Mouse (Mus musculus): ENCODE results near the gene Jun. TPM values are rescaled to one million over a fixed set of nuclear protein-coding genes. Genes with fewer than 3 reads are reported as not detected.

The Jun gene
- polyA plus RNA-seq, 1 experiment, result 71.4 TPM

DNA sequence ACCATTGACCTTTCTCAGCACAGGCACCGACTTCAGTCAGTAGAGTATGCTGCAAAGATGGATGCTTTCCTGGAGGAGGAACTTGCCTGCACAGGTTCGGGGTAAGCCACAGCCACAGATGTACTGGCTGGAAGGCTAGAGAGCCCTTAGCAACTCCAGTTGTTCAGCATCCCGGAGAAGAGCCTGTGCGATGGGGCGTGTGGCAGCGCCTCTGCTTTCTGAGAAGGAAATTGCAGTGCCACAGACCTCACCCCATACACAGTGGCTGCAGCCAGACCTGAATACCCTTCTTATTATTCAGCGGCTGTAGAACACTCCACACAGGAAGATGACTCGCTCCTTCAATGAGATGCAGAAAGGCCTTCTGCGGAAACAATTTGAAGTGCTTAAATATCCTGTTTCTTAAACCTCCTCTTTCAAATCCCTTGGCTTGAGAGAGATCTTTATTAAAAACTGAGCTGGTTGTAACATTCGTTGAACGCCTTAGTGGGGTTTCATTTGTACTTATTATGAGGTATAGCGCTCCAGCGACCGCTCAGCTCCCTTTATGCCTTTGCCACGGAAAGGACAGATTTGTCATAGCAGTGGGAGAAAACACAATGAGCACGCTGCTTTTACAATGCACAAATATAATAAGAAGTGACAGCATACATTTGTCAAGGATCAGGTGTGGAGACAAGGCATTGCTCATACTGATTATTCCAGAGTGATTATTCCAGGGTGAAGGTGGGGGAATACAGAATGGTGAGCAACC, 26.0 kb downstream of the Jun start:
- no peaks in the 10 kb centered on the region for H3K79me2 ChIP-seq (ENCODE audit: control insufficient read depth, insufficient read depth)
- H3K27me3 ChIP-seq (ENCODE audit: control insufficient read depth, insufficient read depth, insufficient read length), result no peaks in the 10 kb centered on the region
- H3K79me3 ChIP-seq (ENCODE audit: low read depth), result no peaks in the 10 kb centered on the region
- no peak overlapping the region for H3K4me3 ChIP-seq (ENCODE audit: insufficient read depth, poor library complexity, severe bottlenecking)
- no peaks in the 10 kb centered on the region for H3K36me3 ChIP-seq (ENCODE audit: control insufficient read depth, insufficient read depth)
- TF ChIP-seq FOSL1 (IDR thresholded peaks at IDR 0.05; ENCODE audit: insufficient read depth, low read length, poor library complexity, severe bottlenecking) (no peak), MAX (IDR thresholded peaks at IDR 0.05) (no peak), CTCF (IDR thresholded peaks at IDR 0.05; ENCODE audit: control insufficient read depth, insufficient read depth, insufficient read length) (no peak), CEBPB (IDR thresholded peaks at IDR 0.05; ENCODE audit: low read depth) (no peak), USF1 (IDR thresholded peaks at IDR 0.05; ENCODE audit: low read depth) (no peak), MYOD1 (IDR thresholded peaks at IDR 0.05; ENCODE audit: control insufficient read depth, insufficient read length, low read depth) (no peak), MYOG (IDR thresholded peaks at IDR 0.05; ENCODE audit: control insufficient read depth, extremely low read depth, insufficient read length) (no peak)
- H3ac ChIP-seq (ENCODE audit: control insufficient read depth, insufficient read length, low read depth), result no peak overlapping the region

DNA sequence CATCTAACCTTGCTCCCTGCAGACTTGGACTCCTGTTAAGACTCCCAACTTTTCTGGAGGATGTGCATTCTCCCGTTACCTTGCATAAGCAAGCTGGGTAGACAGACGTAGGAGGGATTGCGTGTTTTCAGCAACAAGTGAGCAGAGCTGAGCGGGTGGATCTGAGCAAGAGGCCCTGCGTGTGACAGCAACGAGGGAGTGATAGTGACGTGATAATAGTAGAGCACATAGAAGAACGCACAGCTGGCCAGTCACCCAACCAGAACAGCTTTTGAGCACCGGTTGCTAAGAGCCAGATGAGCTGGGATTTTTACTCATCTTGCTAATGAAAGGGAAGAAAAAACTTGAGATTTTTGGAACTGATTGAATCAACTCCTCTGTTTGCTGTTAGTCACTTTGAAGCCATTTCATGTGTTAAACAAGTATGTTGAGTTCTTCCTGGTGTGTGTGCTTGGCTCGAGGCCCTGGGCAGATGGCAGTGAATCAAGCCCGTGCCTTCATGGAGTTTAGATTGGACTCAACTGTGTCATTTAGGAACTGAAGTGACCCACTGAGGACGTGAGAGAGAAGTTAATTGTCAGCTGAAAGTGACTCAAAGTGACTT, 28.6 kb downstream of the Jun start:
- H3K27me3 ChIP-seq (ENCODE audit: control insufficient read depth, insufficient read depth, insufficient read length), result no peaks in the 10 kb centered on the region
- no peak overlapping the region for H3ac ChIP-seq (ENCODE audit: control insufficient read depth, insufficient read length, low read depth)
- H3K4me3 ChIP-seq (ENCODE audit: insufficient read depth, poor library complexity, severe bottlenecking), result no peak overlapping the region
- H3K79me3 ChIP-seq (ENCODE audit: low read depth), result no peaks in the 10 kb centered on the region
- no peaks in the 10 kb centered on the region for H3K79me2 ChIP-seq (ENCODE audit: control insufficient read depth, insufficient read depth)
- TF ChIP-seq USF1 (IDR thresholded peaks at IDR 0.05; ENCODE audit: low read depth) (no peak), MAX (IDR thresholded peaks at IDR 0.05) (no peak), CEBPB (IDR thresholded peaks at IDR 0.05; ENCODE audit: low read depth) (no peak), MYOG (IDR thresholded peaks at IDR 0.05; ENCODE audit: control insufficient read depth, extremely low read depth, insufficient read length) (no peak), FOSL1 (IDR thresholded peaks at IDR 0.05; ENCODE audit: insufficient read depth, low read length, poor library complexity, severe bottlenecking) (no peak), CTCF (IDR thresholded peaks at IDR 0.05; ENCODE audit: control insufficient read depth, insufficient read depth, insufficient read length) (no peak), MYOD1 (IDR thresholded peaks at IDR 0.05; ENCODE audit: control insufficient read depth, insufficient read length, low read depth) (no peak)
- H3K36me3 ChIP-seq (ENCODE audit: control insufficient read depth, insufficient read depth), result no peaks in the 10 kb centered on the region

DNA sequence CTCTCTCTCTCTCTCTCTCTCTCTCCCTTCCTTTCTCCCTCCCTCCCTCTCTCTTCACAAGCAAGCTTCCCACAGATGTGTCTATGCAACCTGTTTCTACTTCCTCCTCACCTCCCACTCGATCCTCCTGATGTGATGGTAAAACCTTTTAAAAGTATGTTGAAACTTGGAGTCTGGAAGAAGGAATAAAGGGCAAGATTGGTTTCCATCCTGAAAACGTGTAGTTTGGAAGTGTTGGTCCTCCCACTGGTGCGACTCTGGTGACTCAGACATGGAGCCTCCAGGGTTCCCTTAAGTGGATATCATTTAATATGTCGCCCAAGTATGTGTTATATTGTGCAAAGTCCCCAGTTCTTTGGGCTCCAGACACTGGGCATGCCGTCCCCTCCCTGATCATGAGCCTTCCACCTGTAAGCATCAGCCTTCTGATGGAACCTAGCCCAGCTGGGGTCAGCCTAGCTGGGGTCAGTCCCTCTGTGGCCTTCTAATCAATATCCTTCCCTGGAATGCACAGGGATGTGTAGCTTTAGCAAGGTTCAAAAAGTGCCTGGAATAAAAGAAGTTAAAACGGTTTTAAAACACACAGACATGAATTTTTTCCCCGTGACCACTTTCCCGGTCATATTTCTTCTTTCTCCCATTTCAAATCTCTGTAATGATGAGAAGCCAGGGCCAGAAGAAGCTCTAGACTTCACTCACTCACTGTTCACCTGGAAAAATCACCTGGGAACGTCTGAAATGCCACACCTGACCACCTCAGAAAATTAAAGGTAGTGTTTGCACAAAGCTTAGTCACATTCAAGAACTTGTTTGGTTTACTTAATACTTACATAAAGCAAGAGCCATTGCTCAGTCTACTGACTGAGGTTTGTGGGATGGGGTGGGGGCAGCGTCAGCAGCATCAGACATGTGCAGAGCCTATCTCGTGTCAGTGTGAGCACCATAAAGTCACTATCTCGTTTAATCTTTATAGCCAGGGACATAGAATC, 30.1 kb downstream of the Jun start:
- H3K4me3 ChIP-seq (ENCODE audit: insufficient read depth, poor library complexity, severe bottlenecking), result no peak overlapping the region
- no peaks in the 10 kb centered on the region for H3K36me3 ChIP-seq (ENCODE audit: control insufficient read depth, insufficient read depth)
- H3K27me3 ChIP-seq (ENCODE audit: control insufficient read depth, insufficient read depth, insufficient read length), result no peaks in the 10 kb centered on the region
- no peaks in the 10 kb centered on the region for H3K79me3 ChIP-seq (ENCODE audit: low read depth)
- no peak overlapping the region for H3ac ChIP-seq (ENCODE audit: control insufficient read depth, insufficient read length, low read depth)
- H3K79me2 ChIP-seq (ENCODE audit: control insufficient read depth, insufficient read depth), result no peaks in the 10 kb centered on the region
- TF ChIP-seq MAX (IDR thresholded peaks at IDR 0.05) (no peak), MYOD1 (IDR thresholded peaks at IDR 0.05; ENCODE audit: control insufficient read depth, insufficient read length, low read depth) (no peak), CEBPB (IDR thresholded peaks at IDR 0.05; ENCODE audit: low read depth) (no peak), CTCF (IDR thresholded peaks at IDR 0.05; ENCODE audit: control insufficient read depth, insufficient read depth, insufficient read length) (no peak), USF1 (IDR thresholded peaks at IDR 0.05; ENCODE audit: low read depth) (no peak), MYOG (IDR thresholded peaks at IDR 0.05; ENCODE audit: control insufficient read depth, extremely low read depth, insufficient read length) (no peak), FOSL1 (IDR thresholded peaks at IDR 0.05; ENCODE audit: insufficient read depth, low read length, poor library complexity, severe bottlenecking) (no peak)

GRCm38 (mm10) chr4:95020201-95020600, 31.8 kb downstream of the Jun start:
- H3ac ChIP-seq (ENCODE audit: control insufficient read depth, insufficient read length, low read depth), result no peak overlapping the region
- no peaks in the 10 kb centered on the region for H3K36me3 ChIP-seq (ENCODE audit: control insufficient read depth, insufficient read depth)
- H3K79me3 ChIP-seq (ENCODE audit: low read depth), result no peaks in the 10 kb centered on the region
- no peaks in the 10 kb centered on the region for H3K27me3 ChIP-seq (ENCODE audit: control insufficient read depth, insufficient read depth, insufficient read length)
- TF ChIP-seq FOSL1 (IDR thresholded peaks at IDR 0.05; ENCODE audit: insufficient read depth, low read length, poor library complexity, severe bottlenecking) (no peak), CEBPB (IDR thresholded peaks at IDR 0.05; ENCODE audit: low read depth) (no peak), MAX (IDR thresholded peaks at IDR 0.05) (no peak), USF1 (IDR thresholded peaks at IDR 0.05; ENCODE audit: low read depth) (no peak), MYOD1 (IDR thresholded peaks at IDR 0.05; ENCODE audit: control insufficient read depth, insufficient read length, low read depth) (no peak), MYOG (IDR thresholded peaks at IDR 0.05; ENCODE audit: control insufficient read depth, extremely low read depth, insufficient read length) (no peak), CTCF (IDR thresholded peaks at IDR 0.05; ENCODE audit: control insufficient read depth, insufficient read depth, insufficient read length) (no peak)
- H3K79me2 ChIP-seq (ENCODE audit: control insufficient read depth, insufficient read depth), result no peaks in the 10 kb centered on the region
- H3K4me3 ChIP-seq (ENCODE audit: insufficient read depth, poor library complexity, severe bottlenecking), result no peak overlapping the region

DNA sequence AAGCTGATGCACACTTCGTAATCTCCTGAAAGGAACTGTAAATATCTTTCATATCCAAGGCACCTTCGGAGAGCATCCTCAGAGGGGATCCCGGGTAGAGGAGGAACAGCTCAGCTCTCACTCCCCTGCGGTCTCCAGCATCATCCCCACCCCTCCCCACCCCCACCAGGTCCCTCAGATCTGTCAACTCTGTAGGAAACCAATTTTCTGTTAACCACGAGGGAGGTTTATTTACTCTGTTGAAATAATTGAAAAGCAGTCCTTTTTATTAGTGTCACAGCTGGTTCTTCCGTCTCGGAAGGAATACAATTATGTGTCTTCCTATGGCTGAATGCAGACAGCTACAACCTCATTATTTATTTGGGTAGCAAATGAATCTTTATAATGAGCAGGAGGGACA, 33.8 kb downstream of the Jun start:
- no peak overlapping the region for H3K4me3 ChIP-seq (ENCODE audit: insufficient read depth, poor library complexity, severe bottlenecking)
- TF ChIP-seq MYOG (IDR thresholded peaks at IDR 0.05; ENCODE audit: control insufficient read depth, extremely low read depth, insufficient read length), result no peak
- TF ChIP-seq CTCF (IDR thresholded peaks at IDR 0.05; ENCODE audit: control insufficient read depth, insufficient read depth, insufficient read length), result no peak
- TF ChIP-seq USF1 (IDR thresholded peaks at IDR 0.05; ENCODE audit: low read depth), result no peak
- no peak for TF ChIP-seq MYOD1 (IDR thresholded peaks at IDR 0.05; ENCODE audit: control insufficient read depth, insufficient read length, low read depth)
- TF ChIP-seq MAX (IDR thresholded peaks at IDR 0.05), result no peak
- TF ChIP-seq CEBPB (IDR thresholded peaks at IDR 0.05; ENCODE audit: low read depth), result no peak
- no peak for TF ChIP-seq FOSL1 (IDR thresholded peaks at IDR 0.05; ENCODE audit: insufficient read depth, low read length, poor library complexity, severe bottlenecking)
- H3K36me3 ChIP-seq (ENCODE audit: control insufficient read depth, insufficient read depth), result no peaks in the 10 kb centered on the region
- H3K27me3 ChIP-seq (ENCODE audit: control insufficient read depth, insufficient read depth, insufficient read length), result no peaks in the 10 kb centered on the region
- H3K79me2 ChIP-seq (ENCODE audit: control insufficient read depth, insufficient read depth), result no peaks in the 10 kb centered on the region
- H3K79me3 ChIP-seq (ENCODE audit: low read depth), result no peaks in the 10 kb centered on the region
- no peak overlapping the region for H3ac ChIP-seq (ENCODE audit: control insufficient read depth, insufficient read length, low read depth)

Data from C2C12 (cell line).